Mouse (Mus musculus): Measurements from ENCODE around the gene Lpar5. TPM values are rescaled to one million over a fixed set of nuclear protein-coding genes. Genes with fewer than 3 reads are reported as not detected.

The Lpar5 gene
- total RNA-seq, 2 experiments from 2014 or later: 1.1 to 1.4 TPM

GRCm38 (mm10) chr6:125084424-125084823 lies 16.7 kb downstream of the Lpar5 start:
- peak; percentile 70 to 80 for DNase-seq (ENCODE audit: low spot score in 2 of 2)

GRCm38 (mm10) chr6:125087937-125088336 lies 20.2 kb downstream of the Lpar5 start:
- no peak for DNase-seq (ENCODE audit: low spot score in 2 of 2)

GRCm38 (mm10) chr6:125088561-125089321 lies 21.0 kb downstream of the Lpar5 start:
- DNase-seq (ENCODE audit: low spot score in 2 of 2): peak; percentile 74 to 84

DNA sequence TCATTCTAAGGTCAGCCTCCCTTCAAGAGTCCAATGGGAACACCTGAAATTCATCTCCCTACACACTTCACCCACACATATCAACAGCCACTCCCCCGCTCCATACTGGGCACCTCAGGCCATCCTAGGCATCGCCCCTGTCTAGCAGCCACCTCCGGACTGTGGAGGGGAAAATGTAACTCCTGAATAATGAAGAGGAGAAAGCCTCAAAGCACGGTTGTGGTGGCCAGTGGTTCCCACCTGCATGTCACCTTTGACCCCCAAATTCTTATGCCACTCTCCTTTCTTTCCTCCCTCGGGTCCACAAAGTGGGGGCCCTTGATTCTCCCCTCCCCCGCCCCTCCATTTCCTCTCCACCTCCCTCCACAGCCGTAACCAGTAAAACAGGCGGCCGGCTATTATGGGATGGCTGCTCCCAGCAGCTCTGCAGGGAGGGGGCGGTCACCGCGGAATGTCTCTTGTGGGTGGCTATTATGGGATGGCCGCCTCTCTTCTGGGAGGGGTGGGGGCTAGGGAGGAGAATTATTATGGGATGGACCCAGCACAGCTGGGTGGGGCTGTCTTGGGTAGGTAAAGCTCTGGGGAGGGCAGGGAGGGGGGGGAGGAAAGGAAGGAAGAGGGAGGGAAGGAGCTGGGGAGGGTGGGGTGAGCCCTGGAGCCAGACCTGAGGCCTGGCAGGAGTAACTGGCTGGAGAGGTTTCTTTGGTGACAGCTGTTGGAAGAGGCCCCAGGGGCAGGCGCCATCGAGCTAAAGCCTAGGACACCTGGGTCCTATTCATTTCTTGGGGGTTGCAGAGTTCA lies 22.0 kb downstream of the Lpar5 start:
- peak; percentile 80 to 86 for DNase-seq (ENCODE audit: low spot score in 2 of 2)

DNA sequence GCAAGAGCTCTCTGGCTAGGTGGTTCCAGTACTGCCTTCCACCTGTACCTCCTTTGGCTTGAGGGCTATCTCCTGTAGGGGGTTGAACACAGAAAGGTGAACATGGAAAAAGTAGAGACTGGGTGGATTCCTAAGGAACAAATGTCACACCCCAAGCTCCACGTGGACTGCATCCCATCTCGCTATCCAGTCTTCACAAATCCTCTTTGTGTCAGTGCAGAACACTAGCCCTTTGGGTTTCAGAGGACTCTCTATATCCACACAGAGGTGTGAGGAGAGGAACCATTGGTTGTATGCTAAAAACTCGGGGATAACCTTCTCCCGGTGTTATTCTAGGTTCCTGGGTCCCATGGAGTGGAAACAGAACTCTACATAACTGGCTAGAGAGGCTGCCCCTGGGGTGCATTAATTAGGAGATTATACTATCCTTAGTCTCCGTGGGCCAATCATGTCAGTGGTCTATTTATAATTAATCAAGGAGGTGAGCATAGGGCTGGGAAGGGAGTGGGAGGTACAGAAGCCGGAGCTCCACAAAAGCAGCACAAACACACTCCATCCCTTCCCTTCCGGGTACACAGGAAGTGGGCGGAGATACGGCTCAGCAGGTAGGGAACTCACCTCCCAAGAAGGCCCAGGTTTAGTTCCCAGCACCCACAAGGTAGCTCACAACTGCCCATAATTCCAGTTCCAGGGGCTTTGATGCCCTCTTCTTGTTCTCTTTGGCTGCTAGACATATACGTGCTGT lies 22.8 kb downstream of the Lpar5 start:
- no peak for DNase-seq (ENCODE audit: low spot score in 2 of 2)

GRCm38 (mm10) chr6:125092372-125092771 lies 24.7 kb downstream of the Lpar5 start:
- DNase-seq (ENCODE audit: low spot score in 2 of 2): no peak

- DNase-seq (ENCODE audit: low spot score in 2 of 2): no peak
Measured at GRCm38 (mm10) chr6:125094843-125095242, 27.1 kb downstream of the Lpar5 start.

DNA sequence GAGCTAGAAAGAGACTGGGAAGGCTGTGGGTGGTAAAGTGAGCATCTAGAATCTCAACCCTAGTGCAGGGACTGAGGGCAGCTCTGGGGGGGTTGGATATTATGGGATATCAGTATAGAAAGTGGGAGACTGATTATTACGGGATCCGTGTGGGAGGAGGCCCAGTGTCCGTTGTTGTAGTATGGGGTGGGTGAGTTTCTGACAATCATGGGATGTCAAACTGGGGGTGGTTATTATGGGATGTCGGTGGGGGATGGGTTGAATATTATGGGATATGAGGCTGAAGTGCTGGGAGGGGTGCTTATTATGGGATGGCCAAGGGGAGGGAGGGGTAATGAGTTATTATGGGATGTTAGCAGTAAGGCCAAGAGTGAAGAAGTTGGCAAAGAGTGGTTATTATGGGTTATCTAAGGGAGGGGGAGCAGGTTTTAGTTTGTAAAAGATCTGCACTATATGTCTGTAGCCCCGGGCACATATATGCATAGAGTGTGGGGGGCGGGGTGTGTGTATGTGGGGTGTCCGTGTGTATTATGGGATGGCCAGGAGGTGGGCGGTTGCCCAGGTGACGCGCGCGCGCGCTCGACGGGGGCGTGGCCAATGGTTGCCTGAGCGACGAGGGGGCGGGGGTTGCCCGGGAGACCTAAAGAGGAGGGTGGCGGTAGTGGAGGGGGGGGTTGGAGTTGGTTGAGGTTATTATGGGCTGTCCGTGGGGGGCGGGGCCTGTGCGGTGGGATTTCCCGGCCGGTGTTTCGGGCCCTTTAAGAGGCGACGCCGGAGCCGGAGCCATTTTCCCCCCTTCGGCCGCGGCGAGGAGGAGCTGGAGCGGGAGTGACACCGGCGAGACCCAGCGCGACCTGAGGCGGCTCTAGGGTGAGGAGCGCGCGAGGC lies 27.9 kb downstream of the Lpar5 start, which contains the start of gene Chd4:
Gene Chd4, plus strand, starts transcription at position 591 of the 888 bp plus-strand sequence.
- DNase-seq (ENCODE audit: low spot score in 2 of 2): peak; percentile 96 to 98

- DNase-seq (ENCODE audit: low spot score in 2 of 2): no peak
Measured at GRCm38 (mm10) chr6:125096279-125096596, 28.5 kb downstream of the Lpar5 start.

GRCm38 (mm10) chr6:125096597-125097345 lies 29.1 kb downstream of the Lpar5 start:
- DNase-seq (ENCODE audit: low spot score in 2 of 2): peak; percentile 64 to 74

DNA sequence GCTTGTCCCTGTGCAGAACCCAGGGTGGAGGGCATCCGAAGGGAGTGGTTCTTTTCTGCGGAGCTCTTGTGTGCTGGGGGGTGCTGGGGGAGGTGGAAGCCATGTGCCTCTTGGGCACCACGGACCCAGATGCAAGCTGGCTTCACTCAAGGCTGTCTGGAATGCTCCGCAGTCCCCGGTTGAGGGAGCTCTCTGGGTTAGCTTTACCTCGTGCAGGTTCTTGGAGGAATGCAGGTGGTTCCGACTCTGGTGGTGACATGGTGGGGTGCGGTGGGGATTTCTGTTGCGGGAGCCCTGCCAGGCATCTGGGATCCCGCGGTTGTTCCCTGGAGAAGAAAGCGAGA lies 29.6 kb downstream of the Lpar5 start:
- no peak for DNase-seq (ENCODE audit: low spot score in 2 of 2)

DNA sequence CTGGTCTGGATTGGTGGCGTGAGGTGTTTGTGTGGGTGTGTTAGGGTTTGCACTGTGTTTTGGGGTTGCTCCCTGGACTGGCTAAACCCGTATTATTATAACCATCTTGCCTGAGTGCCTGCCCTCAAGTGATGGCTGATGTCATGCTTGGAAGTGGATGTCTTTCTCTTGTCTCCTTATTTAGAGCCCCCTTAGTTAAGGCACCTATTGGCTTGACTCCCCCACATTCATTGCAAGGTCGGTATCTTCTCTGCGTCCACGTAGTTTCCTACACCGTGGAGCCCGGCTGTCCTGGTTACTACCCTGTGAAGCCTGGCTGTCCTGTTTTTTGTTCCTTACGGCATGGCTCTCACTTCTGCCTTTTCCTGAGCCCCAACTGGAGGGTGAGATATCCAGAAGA lies 30.2 kb downstream of the Lpar5 start:
- DNase-seq (ENCODE audit: low spot score in 2 of 2): no peak

DNA sequence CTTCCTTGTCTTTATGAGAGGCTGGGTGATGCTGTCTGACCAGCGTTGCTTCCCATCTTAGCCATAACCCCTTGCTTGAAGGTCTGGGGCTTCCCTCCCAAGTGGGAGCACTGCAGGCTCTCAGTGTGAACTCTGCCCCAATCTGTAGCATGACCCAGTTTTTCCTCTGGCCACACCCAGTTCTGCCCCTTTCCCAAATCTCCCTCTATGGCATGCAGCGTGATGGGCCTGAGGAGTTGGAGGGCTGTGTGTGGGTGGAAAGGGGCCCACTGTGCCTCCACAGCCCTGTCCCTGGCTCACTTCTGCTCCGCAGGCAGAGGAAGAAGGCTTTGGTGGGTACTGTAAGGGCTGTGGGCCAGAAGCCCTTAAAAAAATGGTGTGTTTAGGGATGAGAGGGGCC lies 30.8 kb downstream of the Lpar5 start:
- DNase-seq (ENCODE audit: low spot score in 2 of 2): peak in 1 of 2 experiments; percentile 19

DNA sequence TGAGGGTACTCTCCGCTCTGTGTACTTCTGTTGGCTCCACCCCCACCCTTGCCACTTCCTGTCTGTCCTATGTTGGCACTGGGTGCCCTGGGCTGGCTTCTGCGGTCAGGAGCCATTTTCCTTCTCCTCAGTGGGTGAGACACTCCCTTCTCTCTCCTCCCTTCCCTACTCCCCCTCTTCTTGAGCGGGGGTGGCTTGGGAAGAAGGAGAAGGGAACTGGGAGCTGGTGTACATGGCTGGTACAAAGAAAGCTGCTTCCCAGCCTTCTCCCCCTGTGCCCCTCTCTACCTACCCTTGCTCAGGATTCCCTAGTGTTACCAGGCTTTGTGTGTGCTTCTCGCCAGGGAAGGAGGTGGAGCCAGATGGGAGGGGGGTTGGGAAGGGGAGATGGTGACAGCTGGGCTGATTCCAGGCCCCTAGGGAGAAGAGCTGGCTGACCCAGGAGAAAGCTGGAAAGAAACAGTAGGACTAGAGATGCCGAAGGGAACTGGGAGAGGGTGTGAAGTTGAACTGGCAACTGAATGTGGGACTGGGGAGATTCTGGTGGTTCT lies 31.8 kb downstream of the Lpar5 start:
- peak in 1 of 2 experiments; percentile 63 for DNase-seq (ENCODE audit: low spot score in 2 of 2)

DNA sequence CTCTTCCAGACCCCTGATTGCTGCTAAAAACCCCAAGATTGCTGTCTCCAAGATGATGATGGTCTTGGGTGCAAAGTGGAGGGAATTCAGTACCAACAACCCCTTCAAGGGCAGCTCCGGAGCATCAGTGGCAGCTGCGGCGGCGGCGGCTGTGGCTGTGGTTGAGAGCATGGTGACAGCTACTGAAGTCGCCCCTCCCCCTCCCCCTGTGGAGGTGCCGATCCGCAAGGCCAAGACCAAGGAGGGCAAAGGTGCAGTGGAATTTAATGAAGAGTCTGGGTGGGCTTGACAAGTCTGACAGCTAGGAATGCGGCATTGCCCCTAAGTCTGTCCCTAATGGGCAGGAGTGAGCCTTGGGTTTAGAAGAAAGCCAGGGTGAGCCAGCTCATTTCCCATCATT lies 33.7 kb downstream of the Lpar5 start:
- DNase-seq (ENCODE audit: low spot score in 2 of 2): no peak

DNA sequence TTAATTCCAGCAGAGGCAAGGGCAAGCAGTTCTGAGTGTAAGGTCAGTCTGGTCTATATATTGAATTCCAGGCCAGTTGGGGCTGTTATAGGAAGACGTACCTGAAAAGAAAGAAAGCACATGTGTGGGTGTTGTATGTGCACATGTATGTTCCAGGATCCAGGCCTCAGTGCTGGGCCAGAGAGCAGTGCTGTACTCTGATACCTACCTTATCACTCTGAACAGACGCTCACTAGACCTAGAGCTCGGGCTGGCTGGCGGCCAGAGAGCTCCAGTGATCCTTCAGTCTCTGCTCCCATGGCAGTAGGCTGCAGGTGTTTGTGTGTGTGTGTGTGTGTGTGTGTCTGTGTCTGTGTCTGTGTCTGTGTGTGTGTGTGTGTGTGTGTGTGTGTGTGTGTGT lies 36.5 kb downstream of the Lpar5 start:
- DNase-seq (ENCODE audit: low spot score in 2 of 2): no peak

GRCm38 (mm10) chr6:125107705-125108104 lies 40.0 kb downstream of the Lpar5 start:
- DNase-seq (ENCODE audit: low spot score in 2 of 2): no peak

DNA sequence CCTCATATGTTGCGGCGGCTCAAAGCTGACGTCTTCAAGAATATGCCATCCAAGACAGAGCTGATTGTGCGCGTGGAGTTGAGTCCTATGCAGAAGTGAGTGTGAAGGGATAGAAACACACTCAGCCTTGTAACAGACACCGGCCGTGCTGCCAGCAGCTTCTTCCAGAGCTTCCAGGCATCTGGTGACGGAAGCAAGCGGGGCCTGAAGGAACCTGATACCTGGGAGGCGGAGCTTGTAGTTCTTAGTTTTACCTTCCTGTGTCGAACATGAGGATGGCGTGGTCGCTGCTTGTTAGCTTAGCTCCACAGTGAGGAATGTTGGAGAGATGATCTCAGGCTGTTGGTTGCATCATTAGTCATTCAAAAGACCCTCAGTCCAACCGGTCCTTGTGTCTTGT lies 41.7 kb downstream of the Lpar5 start:
- no peak for DNase-seq (ENCODE audit: low spot score in 2 of 2)

DNA sequence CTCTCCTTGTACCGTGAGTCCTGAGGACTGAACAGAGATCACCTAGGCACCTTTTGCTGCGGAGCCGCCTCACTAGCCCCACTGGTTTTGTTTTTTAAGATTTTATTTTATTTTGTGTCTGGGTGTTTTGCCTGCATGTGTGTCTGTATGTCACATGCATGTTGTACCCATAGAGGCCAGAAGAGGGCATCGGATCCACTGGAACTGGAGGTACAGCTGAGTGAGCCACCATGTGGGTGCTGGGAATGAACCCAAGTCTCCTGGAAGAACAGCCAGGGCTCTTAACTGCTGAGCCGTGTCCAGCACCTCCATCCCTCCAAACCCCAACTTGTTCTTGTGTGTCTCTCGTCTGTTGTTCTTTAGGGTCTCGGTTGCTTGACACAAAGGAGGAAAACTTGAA lies 43.2 kb downstream of the Lpar5 start:
- peak; percentile 69 to 73 for DNase-seq (ENCODE audit: low spot score in 2 of 2)

GRCm38 (mm10) chr6:125112553-125112952 lies 44.8 kb downstream of the Lpar5 start:
- no peak for DNase-seq (ENCODE audit: low spot score in 2 of 2)
